Mouse (Mus musculus) ES-Bruce4 (cell line): ENCODE measurements around the gene Tomm20l.

Source experiments
- CTCF ChIP-seq: IDR thresholded peaks from one replicate; pipeline ENCODE4 v1.8.1; 2011; ENCODE audit warnings: low read depth, low read length
- EP300 ChIP-seq: IDR thresholded peaks from 2 replicates; pipeline ENCODE4 v1.6.1; 2011; ENCODE audit warnings: low read depth, low read length; ENCODE audit not compliant: insufficient read depth
- POLR2A ChIP-seq: IDR thresholded peaks from one replicate; pipeline ENCODE4 v1.8.1; 2011; ENCODE audit warnings: low read length; ENCODE audit not compliant: insufficient read depth

DNA sequence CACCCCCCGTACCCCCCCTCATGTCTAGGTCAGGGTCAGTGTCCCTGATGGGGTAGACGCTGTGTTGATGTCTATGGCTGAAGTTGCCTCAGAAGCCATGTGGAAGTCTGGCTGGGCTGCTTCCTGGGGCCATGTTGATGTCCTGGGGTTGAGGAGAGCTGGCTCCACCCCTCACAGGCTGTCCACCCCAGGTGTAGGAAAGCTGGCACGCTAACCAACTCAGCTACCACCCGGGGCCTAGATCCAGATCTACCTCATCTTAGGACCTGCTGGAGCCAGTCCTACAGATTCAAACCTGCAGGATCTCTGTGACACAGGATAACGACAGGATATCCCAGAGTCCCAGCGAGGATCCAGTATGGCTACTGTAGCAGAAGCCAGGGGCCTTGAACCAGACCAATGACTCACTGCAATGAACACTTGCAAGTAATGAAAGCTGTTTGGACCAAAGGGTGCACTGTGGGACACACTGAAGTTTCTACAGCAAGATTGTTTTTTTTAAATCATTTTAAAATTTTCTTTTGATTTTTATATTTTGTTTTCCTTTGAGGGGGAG, 3.9 kb upstream of the Tomm20l start:
- TF ChIP-seq CTCF = no peak
- TF ChIP-seq POLR2A = no peak
- TF ChIP-seq EP300 = no peak
